Mouse (Mus musculus) lung, adult 2 months (tissue): Measurements from ENCODE around the gene Ptprr.

Source experiments
- CTCF ChIP-seq: fragments of 200-500 bp; IDR thresholded peaks from 2 replicates; pipeline ENCODE4 v1.5.1; 2011; ENCODE audit warnings: mild to moderate bottlenecking, low read length, control low read depth; ENCODE audit not compliant: insufficient read depth
- POLR2A ChIP-seq: fragments of 200-500 bp; IDR thresholded peaks from 2 replicates; pipeline ENCODE4 v1.6.1; 2011; ENCODE audit warnings: low read depth, mild to moderate bottlenecking, control low read depth, low read length, borderline replicate concordance; ENCODE audit errors: extremely low read depth

DNA sequence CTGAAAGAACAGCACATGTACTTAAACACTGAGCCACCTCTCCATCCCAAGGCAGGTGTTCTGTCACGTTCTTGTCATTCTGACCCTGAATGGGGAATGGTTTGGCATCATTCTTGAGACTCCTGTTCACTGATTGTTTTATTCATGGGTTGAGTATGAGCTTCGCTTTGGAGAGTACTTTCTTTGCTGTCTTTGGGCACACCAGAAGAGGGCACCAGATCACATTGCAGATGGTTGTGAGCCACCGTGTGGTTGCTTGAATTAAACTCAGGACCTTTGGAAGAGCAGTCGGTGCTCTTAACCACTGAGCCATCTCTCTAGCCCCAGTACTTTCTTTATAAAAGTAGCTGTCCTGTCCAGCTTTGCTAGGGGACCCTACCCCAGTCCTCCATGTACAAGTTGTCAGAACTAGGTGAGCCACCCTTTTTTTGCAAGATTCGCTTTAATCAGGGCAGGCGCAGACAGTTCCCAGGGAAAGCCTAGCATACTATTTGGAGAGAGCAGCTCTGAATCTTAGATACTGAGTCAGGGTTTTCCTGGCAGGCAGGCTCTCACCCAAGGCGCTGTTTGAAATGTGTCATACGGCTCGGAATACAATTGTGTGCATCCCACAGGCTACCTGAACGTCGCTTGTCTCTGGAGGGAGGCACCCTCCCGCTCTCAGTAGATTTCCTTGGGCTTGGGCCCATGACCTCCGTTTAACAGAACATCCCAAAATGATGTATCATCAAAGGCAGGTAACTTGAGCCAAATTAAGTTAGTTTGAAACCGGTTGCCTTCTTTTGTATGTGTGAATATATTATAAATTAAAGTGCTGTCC is 178.8 kb downstream of the Ptprr start:
- no peak for TF ChIP-seq POLR2A
- no peak for TF ChIP-seq CTCF
